Mouse (Mus musculus): ENCODE measurements around the gene Hnrnpm.

- TF ChIP-seq POLR2A (IDR thresholded peaks at IDR 0.05; ENCODE audit: low read depth, low read length) (no peak), JUN (IDR thresholded peaks at IDR 0.05; ENCODE audit: insufficient read depth, low read depth, low read length) (no peak), CTCF (conservative IDR thresholded peaks at IDR 0.05 in 1 of 2, IDR thresholded peaks at IDR 0.05 in 1 of 2; ENCODE audit: low read depth in 2 of 2, low read length in 2 of 2) (no peak), TBP (conservative IDR thresholded peaks at IDR 0.05; ENCODE audit: low read depth, low read length) (no peak), USF1 (IDR thresholded peaks at IDR 0.05; ENCODE audit: low read depth, low read length) (no peak)
Measured at GRCm38 (mm10) chr17:33601947-33602346, 84.7 kb downstream of the Hnrnpm start.
